Mouse (Mus musculus) cerebellum, adult 2 months (tissue): ENCODE measurements around the gene Gsk3b.

ENCODE experiments used
- CTCF ChIP-seq: fragments of 200-500 bp; IDR thresholded peaks from 2 replicates; pipeline ENCODE4 v1.5.1; 2011; ENCODE audit warnings: low read depth, mild to moderate bottlenecking, control low read depth, low read length, moderate library complexity, borderline replicate concordance; ENCODE audit not compliant: insufficient read depth
- POLR2A ChIP-seq: fragments of 200-500 bp; IDR thresholded peaks from 2 replicates; pipeline ENCODE4 v1.6.1; 2011; ENCODE audit warnings: low read length, control low read depth, borderline replicate concordance; ENCODE audit not compliant: insufficient read depth

GRCm38 (mm10) chr16:38095181-38095851 lies 6.5 kb downstream of the Gsk3b start:
- no peak for TF ChIP-seq CTCF
- no peak for TF ChIP-seq POLR2A
